Mouse (Mus musculus): ENCODE data around the gene Pemt. TPM values are rescaled to one million over a fixed set of nuclear protein-coding genes. Genes with fewer than 3 reads are reported as not detected.
"Not testable (repeated sequence)": the region's sequence is repeated elsewhere in the genome, so short reads cannot be mapped to it uniquely, and the experiment has no call there.

The Pemt gene
- polyA plus RNA-seq, 1 experiment from 2014 or later, result 4.3 TPM

DNA sequence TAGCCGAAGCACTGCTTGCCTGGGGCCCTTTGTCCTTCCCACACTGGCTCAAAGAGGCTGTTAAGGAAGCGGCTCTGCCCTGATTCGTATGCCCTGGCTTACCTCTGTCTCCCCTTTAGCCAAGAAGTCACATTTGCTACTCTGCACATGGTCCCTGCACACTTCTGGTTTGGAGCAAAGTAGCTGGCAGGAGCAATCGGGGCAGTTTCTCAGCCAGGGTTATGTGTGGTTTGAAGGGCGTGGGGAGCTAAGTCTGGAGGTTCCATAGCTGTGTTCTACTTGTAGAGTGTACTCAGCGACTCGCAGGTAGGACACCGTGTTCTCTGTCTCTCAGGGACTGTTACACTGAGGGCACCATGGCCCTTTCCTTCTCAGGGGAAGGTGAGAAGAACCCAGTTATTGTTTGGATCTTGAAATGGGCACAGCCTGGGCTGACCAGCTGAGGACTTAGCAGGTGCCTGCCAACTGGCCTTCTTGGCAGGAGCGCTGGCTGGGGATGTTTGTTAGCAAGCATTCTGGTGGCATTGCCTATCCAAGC lies 84.9 kb downstream of the Pemt start:
- no peak overlapping the region for H3K4me3 ChIP-seq
- H3K36me3 ChIP-seq, result peaks cover 22% of the 10 kb centered on the region
- no peak overlapping the region for H3K27ac ChIP-seq
- ATAC-seq (ENCODE audit: low FRiP score, low read depth), result no peak
- no peaks in the 10 kb centered on the region for H3K9me3 ChIP-seq
- 81% methylated on average over 9 of the region's 9 CpGs for WGBS
- no peak overlapping the region for H3K4me2 ChIP-seq (replicated peaks)
- peaks cover 49% of the 10 kb centered on the region for H3K4me1 ChIP-seq
- H3K27me3 ChIP-seq, result peaks cover 34% of the 10 kb centered on the region
- H3K9ac ChIP-seq, result no peak overlapping the region

DNA sequence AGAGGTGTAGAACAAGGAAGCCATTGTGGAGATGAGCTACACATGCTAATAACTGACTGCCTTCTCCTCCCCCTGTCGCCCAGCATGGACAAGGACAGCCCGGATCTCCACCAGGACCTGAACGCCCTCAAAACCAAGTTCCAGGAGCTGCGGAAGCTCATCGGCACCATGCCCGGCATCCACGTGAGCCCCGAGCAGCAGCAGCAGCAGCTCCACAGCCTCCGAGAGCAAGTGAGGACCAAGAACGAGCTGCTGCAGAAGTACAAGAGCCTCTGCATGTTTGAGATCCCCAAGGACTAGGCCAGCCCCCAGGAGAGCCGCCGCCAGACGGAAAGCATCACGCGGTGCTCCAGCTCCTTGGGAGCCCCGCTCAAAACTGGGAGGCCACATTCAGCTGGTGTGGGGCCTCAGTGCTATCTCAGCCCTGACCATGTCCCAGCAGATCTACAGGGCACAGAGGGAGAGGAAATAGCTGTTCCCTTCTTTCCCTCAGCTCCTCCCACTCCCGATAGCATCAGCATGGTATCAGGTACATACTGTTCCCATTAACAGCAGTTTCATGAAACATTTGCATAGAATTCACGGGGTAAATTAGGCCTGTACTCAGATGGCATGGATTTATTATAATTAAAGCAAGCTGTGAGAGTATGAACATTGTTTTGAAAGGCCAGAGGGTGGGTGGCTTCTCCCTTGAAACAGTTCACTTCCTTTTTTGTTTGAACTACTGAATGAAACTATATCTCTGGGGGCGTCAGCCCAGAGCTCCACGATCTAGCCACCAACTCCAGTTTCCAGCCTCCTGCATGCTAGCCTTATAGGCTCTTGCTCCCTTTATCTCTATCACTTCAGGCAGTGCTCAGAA lies 85.6 kb downstream of the Pemt start:
- no peak for ATAC-seq (ENCODE audit: low FRiP score, low read depth)
- Histone ChIP-seq H3K9ac (no peak overlapping the region), H3K4me1 (peaks cover 44% of the 10 kb centered on the region), H3K9me3 (no peaks in the 10 kb centered on the region), H3K36me3 (peaks cover 26% of the 10 kb centered on the region), H3K27me3 (peaks cover 34% of the 10 kb centered on the region), H3K4me3 (no peak overlapping the region), H3K27ac (no peak overlapping the region), H3K4me2 (replicated peaks) (no peak overlapping the region)
- 65% methylated on average over 20 of the region's 20 CpGs for WGBS

DNA sequence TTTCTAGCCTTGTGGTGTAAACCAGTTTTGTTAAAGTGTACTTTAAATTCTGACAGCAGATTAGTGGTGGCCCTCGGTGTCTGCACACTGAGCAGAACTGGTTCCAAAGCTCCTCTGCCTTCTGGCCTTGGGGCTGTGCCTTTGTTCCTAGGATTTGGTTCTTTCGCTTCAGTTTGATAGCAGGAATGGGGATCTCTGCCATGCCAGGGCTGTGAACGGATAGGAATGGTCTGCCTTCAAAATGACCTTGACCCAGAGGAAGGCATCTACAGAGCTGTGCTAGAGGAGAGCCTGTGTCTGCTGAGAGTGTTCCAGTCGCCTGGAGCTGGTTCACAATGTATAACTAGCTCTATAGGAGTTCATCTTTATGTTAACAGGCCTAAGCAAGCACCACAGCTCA lies 86.8 kb downstream of the Pemt start:
- H3K27ac ChIP-seq, result no peak overlapping the region
- H3K4me3 ChIP-seq, result no peak overlapping the region
- H3K9me3 ChIP-seq, result no peaks in the 10 kb centered on the region
- no peak for ATAC-seq (ENCODE audit: low FRiP score, low read depth)
- no peak overlapping the region for H3K9ac ChIP-seq
- 81% methylated on average over 4 of the region's 4 CpGs for WGBS
- H3K4me1 ChIP-seq, result peaks cover 35% of the 10 kb centered on the region
- H3K36me3 ChIP-seq, result peaks cover 31% of the 10 kb centered on the region
- peaks cover 32% of the 10 kb centered on the region for H3K27me3 ChIP-seq
- no peak overlapping the region for H3K4me2 ChIP-seq (replicated peaks)

DNA sequence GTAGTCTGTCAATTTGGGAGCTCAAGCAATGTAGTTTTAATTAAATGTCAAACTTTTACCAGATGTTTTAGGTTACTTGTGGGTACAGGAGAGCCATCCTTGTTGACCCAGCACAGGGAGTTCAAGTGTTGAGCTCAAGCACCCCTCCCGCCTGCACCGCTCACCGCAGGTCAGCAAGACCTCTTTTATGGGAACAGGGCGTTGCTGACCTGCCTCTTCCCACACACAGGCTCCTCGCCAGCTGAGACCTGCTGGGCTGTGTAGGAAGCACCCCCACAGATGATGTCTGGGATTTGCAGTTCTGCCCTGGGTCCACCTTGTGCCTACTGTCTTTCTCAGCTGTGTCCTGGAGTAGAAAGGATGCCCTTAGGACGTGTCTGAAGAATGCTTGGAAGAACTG lies 89.5 kb downstream of the Pemt start:
- no peak overlapping the region for H3K9ac ChIP-seq
- no peak for ATAC-seq (ENCODE audit: low FRiP score, low read depth)
- H3K4me3 ChIP-seq, result no peak overlapping the region
- H3K27ac ChIP-seq, result no peak overlapping the region
- no peaks in the 10 kb centered on the region for H3K9me3 ChIP-seq
- peaks cover 5% of the 10 kb centered on the region for H3K27me3 ChIP-seq
- no peak overlapping the region for H3K4me2 ChIP-seq (replicated peaks)
- WGBS, result 62% methylated on average over 6 of the region's 6 CpGs
- peaks cover 23% of the 10 kb centered on the region for H3K36me3 ChIP-seq
- peaks cover 25% of the 10 kb centered on the region for H3K4me1 ChIP-seq

DNA sequence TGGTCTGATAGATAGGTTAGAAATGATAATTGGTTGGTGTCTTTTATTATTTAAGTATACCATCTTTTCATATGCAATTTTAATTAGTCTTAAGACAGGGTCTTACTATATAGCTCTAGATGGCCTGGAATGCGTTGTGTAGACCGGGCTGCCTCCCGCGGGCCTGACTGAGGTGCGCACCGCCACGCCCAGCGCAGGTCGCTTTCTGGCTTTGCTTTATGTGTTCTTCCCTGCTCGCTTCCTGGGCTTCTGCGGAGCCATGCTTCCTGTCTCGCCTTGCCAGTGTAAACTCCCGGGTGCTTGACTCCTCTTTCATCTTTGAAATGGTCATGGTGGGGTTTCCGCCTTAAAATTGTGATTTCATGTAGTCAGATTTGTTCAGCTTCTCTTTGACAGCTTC lies 93.4 kb downstream of the Pemt start:
- WGBS, result 80% methylated on average over 14 of the region's 14 CpGs
- peaks cover 12% of the 10 kb centered on the region for H3K4me1 ChIP-seq
- no peak overlapping the region for H3K4me2 ChIP-seq (replicated peaks)
- H3K4me3 ChIP-seq, result no peak overlapping the region
- ATAC-seq (ENCODE audit: low FRiP score, low read depth), result no peak
- H3K36me3 ChIP-seq, result 0 out of 2 replicates have a peak, but pooled peaks cover 15% of the 10 kb centered on the region
- no peak overlapping the region for H3K27ac ChIP-seq
- no peaks in the 10 kb centered on the region for H3K27me3 ChIP-seq
- H3K9ac ChIP-seq, result no peak overlapping the region
- H3K9me3 ChIP-seq, result no peaks in the 10 kb centered on the region

DNA sequence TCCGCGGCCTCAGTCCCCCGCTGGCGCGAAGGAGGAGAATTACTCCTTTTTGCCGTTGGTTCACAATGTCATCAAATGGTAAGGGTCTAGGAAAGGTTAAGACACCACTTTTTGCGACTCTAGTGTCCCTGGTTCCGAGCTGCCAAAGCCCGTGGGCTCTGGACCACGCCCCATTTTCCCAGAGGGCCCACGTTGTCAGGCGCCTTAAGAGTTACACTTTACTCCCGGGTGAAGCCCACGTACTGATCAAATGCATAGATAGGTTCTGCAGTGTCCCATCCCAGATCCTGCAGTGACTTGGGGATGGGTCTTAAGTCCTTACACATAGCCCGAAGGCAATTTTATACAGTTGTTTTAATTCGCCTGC lies 97.9 kb downstream of the Pemt start:
- 0 out of 2 replicates have a peak, but pooled peaks have one; percentile 30 for ATAC-seq (ENCODE audit: low FRiP score, low read depth)
- 0 out of 2 replicates have a peak overlapping the region, but pooled peaks have one; percentile 33 for H3K27ac ChIP-seq
- 3% methylated on average over 16 of the region's 16 CpGs for WGBS

DNA sequence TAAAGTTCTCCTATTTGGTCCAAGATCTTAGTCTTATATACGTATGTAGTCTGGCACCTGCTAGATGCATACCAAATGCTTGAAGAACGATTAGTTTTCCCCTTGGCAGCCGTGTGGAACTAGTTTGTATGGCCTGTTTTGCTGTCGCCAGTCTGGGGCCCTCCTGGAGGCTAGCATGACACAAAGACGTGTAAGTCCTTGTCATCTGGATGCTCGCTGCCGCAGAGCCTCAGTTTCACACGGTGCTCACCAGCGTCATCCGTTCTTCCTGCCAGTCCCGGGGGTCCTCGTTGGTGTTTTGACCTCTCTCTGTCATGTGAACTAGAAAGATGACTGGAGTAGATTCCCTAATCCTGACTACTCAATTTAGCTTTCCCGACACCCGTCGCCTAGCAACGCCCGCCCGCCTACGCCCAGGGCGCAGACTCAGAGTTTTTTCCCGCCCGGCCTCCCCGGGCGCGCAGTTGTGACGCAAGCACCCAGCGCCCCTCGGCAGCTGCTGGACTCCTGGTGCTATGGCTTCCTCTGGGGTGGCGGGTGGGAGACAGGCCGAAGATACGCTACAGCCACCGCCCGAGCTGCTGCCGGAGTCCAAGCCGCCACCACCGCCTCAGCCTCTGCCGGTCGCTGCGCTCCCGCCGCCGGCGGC lies 98.4 kb downstream of the Pemt start, which contains the start of gene Med9:
Gene Med9 (plus strand): TSS at position 455 of the 649 bp plus-strand sequence.
- under 1% methylated on average over 43 of the region's 43 CpGs for WGBS
- peak within 1 kb of the TSS; percentile 98 for H3K9ac ChIP-seq
- ATAC-seq (ENCODE audit: low FRiP score, low read depth), result peak; percentile 98

More for the DNA sequence above, 97.9 kb downstream of the Pemt start:
- Histone ChIP-seq H3K27me3 (no peaks in the 10 kb centered on the region), H3K9ac (peak overlapping the region; percentile 98), H3K4me2 (replicated peaks) (peak overlapping the region; percentile 86), H3K9me3 (no peaks in the 10 kb centered on the region), H3K4me3 (peak overlapping the region; percentile 98), H3K4me1 (peaks cover 17% of the 10 kb centered on the region), H3K36me3 (0 out of 2 replicates have a peak, but pooled peaks cover 6% of the 10 kb centered on the region)

DNA sequence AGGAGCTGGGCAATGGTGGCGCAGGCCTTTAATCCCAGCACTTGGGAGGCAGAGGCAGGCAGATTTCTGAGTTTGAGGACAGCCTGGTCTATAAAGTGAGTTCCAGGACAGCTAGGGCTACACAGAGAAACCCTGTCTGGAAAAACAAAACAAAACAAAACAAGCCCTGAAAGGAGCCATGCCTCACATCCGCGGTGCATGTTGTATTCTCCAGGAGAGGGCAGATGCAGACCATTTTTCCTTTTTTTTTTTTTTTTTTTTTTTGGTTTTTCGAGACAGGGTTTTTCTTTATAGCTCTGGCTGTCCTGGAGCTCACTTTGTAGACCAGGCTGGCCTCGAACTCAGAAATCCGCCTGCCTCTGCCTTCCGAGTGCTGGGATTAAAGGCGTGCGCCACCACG lies 101.4 kb downstream of the Pemt start:
- WGBS, result 85% methylated on average over 10 of the region's 10 CpGs
- H3K27ac ChIP-seq; ATAC-seq (ENCODE audit: low FRiP score, low read depth); H3K27me3 ChIP-seq; H3K4me2 ChIP-seq (replicated peaks); H3K4me3 ChIP-seq; H3K9ac ChIP-seq; H3K9me3 ChIP-seq; H3K36me3 ChIP-seq: not testable (repeated sequence)
- H3K4me1 ChIP-seq, result peaks cover 14% of the 10 kb centered on the region

More for the DNA sequence above, 98.4 kb downstream of the Pemt start, which contains the start of gene Med9:
- H3K27ac ChIP-seq, result 0 out of 2 replicates have a peak within 1 kb of the TSS, but pooled peaks have one; percentile 33
- H3K4me2 ChIP-seq (replicated peaks), result peak within 1 kb of the TSS; percentile 86
- peak within 1 kb of the TSS; percentile 98 for H3K4me3 ChIP-seq
- H3K36me3 ChIP-seq, result 0 out of 2 replicates have a peak, but pooled peaks cover 6% of the 10 kb centered on the region
- no peaks in the 10 kb centered on the region for H3K9me3 ChIP-seq
- H3K27me3 ChIP-seq, result no peaks in the 10 kb centered on the region
- peaks cover 17% of the 10 kb centered on the region for H3K4me1 ChIP-seq

DNA sequence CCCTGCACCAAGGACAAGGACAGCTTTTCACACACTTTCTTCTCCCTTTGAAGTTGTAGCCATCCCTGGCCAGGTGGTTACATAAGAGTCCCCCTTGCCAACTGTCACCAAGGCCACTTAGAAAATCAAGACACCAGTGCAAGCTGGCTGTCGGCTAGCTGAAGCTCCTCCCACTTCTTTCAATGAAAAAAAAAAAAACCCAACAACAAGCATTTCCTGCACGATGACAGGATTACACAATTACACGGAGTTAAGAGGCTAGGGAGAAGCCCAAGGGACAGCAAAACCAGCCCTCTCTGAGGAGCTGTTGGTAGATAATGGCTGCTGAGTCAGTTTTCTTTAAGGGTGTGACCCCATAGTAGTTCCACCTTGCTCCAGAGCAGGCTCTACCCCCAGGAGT lies 104.9 kb downstream of the Pemt start:
- 23% methylated on average over 3 of the region's 3 CpGs for WGBS
- Histone ChIP-seq H3K27ac (no peak overlapping the region), H3K9ac (no peak overlapping the region), H3K4me3 (no peak overlapping the region), H3K4me2 (replicated peaks) (no peak overlapping the region), H3K9me3 (no peaks in the 10 kb centered on the region), H3K36me3 (no peaks in the 10 kb centered on the region), H3K27me3 (no peaks in the 10 kb centered on the region; the same call in 1 of the 2 replicates), H3K4me1 (no peaks in the 10 kb centered on the region)
- ATAC-seq (ENCODE audit: low FRiP score, low read depth), result no peak

DNA sequence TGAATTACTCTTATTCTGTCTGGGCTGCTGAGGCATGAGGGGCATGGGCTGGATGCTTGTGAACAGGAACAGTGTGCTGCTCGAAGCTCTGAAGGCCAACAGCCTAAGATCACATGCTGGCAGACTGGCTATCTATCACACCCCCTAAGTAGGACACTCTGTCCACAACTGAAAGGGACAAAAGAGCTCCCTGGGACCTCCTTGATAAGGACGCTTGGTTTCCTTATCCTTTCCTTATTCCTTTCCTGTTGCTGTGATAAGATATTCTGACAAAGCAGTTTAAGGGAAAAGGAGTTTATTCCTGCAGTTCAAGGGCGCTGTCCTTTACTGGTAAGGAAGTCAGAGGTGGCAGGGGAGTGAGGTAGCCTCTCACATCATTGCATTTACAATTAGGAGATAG lies 105.6 kb downstream of the Pemt start:
- Histone ChIP-seq H3K27ac (no peak overlapping the region), H3K36me3 (no peaks in the 10 kb centered on the region), H3K9ac (no peak overlapping the region), H3K9me3 (no peaks in the 10 kb centered on the region), H3K27me3 (no peaks in the 10 kb centered on the region; the same call in 1 of the 2 replicates), H3K4me1 (no peaks in the 10 kb centered on the region), H3K4me2 (replicated peaks) (no peak overlapping the region), H3K4me3 (no peak overlapping the region)
- 66% methylated on average over 3 of the region's 3 CpGs for WGBS
- ATAC-seq (ENCODE audit: low FRiP score, low read depth), result no peak

DNA sequence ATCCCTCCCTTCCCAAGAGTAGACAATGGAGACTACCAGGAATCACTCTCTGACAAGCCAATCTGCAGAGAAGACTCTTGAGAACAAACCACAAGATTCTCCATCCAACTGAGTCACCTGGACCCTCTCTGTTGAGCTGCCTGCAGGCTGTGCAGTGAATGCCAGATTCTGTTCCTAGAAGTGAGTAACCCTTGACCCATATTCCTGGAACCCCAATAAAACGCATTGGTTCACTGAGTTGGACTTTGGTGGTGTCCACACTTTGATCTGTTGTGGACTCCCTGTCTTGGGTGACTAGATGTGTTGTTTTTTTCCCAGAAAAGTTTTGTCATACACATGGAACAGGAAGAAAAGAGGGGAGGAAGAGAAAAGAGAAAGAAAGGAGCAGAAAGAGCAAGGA lies 106.5 kb downstream of the Pemt start:
- Histone ChIP-seq H3K4me2 (replicated peaks) (no peak overlapping the region), H3K27ac (no peak overlapping the region), H3K36me3 (no peaks in the 10 kb centered on the region), H3K9ac (no peak overlapping the region), H3K27me3 (no peaks in the 10 kb centered on the region; the same call in 1 of the 2 replicates), H3K4me1 (no peaks in the 10 kb centered on the region), H3K9me3 (no peaks in the 10 kb centered on the region), H3K4me3 (no peak overlapping the region)
- 68% methylated on average over 1 of the region's 1 CpGs for WGBS
- no peak for ATAC-seq (ENCODE audit: low FRiP score, low read depth)

DNA sequence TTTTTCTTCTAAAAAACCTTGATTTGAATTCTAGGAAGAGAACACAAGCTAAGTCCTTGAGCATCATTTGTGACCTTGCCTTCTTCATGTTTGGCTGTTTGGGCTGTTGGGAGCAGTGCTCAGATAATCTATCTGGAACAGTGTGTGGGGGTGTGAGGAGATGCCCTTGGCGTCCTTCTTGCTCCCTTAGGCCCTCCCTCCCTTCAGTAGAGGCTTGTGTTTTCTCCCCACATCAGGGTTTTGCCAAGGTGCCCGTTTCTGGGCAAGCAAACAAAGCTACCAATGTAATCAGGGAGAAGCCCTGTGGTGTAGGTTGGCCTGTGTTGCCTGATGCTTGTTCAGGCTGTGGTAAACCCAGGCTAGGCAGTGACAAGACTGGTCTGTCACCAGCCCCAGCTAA lies 108.7 kb downstream of the Pemt start:
- Histone ChIP-seq H3K4me2 (replicated peaks) (no peak overlapping the region), H3K27ac (no peak overlapping the region), H3K9me3 (no peaks in the 10 kb centered on the region), H3K4me3 (no peak overlapping the region), H3K27me3 (no peaks in the 10 kb centered on the region; the same call in 1 of the 2 replicates), H3K4me1 (peaks cover 4% of the 10 kb centered on the region; the same call in 1 of the 2 replicates), H3K9ac (no peak overlapping the region), H3K36me3 (no peaks in the 10 kb centered on the region)
- ATAC-seq (ENCODE audit: low FRiP score, low read depth), result no peak
- 35% methylated on average over 2 of the region's 2 CpGs for WGBS
